Mouse (Mus musculus) CD4-positive, CD25-positive, alpha-beta regulatory T cell, adult 2 months (primary cell): ENCODE results near the gene Gm10188.

Experiments used
- DNase-seq: peaks from one replicate; pipeline ENCODE4 v3.0.0-alpha.2; 2012; ENCODE audit warnings: low read depth, low spot score

Gene Gm10188

DNA sequence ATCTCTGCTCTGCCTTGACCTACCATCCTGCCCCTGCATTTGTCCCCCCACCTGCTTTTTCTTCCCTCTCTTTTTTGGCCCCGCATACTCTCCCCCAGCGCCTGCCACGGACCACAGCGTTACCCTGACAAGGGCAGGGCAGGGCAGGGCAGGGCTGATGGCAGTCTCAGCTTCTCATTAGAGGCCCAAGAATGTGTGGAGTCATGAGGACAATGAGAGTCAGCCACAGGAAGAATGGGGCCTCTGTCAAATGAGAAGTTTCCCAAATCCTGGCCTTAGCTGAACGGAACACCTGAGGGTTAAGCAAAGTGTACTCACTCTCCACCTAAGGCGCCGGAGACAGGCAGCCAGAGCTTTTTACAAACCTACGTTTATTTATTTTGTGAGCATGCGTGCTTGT lies 34.5 kb downstream of the Gm10188 start:
- DNase-seq: no peak

DNA sequence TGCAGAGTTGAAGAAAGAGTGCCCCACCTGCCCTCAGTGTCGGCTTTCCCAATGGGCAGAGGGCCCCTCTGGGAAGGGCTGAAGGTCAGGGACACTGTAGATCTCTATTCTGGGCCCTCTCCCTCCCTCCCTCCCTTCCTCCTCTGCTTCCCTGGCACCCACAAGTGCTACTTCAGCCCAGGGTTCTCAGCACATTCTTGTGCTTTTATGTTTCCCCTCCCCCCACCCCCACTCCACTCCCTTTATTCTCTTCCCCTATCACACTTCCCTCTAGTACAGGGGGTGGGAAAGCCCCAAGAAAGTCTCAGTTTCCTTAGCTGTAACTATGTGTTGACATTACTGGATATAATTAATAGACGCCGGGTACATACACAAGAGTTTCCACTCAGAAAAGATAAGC lies 34.9 kb downstream of the Gm10188 start:
- no peak for DNase-seq

DNA sequence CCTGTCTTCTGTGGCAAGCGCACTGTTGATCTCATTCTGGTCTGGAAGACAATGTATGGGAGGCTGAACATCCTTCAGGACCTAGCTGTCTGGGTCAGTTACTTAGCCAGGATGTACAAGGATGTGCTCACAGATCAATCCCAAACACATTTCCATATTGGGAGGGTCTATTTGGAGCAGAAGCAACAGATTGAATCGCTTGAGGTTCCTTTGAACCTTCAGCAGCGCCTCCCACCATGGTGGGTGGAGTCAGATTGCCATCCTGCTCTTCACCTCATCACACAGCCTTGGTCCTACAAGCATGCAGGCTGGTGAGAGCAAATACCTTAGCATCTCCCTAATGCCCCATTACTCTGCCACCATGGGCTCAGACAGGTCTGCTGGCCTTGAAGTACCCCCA lies 35.8 kb downstream of the Gm10188 start:
- DNase-seq: no peak

DNA sequence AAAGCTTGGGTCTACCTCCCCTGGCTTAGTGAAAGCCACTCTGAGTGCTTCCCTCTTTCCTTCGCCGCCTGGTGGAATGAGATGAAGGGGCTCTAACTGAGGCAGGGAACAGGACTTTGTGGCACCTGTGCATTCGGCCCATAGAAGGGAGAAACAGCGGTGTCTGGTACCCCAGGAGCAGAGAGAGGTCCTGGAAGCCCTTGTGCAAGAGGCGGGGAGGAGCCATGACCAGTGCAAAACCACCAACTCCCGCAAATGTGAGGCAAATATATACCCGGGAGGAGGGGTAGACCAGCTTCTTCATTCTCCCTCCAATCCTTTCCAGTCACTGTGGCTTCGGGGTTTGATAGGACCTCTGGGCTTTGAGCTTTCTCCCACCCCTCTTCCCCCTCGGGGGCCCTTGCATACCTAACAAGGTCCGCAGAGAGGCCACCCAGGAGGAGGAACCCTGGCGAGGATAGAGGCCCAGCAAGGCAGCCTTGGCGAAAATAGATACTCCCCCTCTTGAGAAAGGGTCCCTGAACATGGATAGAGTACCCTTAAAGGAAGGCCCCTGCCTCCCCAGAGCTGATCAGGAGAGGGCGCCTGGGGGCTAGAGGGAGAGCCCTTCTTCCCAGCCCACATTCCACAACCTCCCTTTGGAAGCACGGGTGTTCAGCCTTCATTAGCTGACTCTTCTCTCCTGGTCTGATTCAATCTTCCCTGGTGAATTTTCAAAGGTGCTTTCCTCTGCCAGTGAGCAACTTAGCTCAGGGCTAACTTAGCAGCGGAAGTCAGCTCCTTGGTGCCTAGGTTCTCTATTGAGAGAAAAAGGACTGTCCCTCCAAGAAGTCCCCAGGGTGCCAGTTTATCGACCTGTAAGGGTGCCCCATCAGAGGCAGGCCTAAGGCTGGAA lies 37.5 kb downstream of the Gm10188 start:
- no peak for DNase-seq

DNA sequence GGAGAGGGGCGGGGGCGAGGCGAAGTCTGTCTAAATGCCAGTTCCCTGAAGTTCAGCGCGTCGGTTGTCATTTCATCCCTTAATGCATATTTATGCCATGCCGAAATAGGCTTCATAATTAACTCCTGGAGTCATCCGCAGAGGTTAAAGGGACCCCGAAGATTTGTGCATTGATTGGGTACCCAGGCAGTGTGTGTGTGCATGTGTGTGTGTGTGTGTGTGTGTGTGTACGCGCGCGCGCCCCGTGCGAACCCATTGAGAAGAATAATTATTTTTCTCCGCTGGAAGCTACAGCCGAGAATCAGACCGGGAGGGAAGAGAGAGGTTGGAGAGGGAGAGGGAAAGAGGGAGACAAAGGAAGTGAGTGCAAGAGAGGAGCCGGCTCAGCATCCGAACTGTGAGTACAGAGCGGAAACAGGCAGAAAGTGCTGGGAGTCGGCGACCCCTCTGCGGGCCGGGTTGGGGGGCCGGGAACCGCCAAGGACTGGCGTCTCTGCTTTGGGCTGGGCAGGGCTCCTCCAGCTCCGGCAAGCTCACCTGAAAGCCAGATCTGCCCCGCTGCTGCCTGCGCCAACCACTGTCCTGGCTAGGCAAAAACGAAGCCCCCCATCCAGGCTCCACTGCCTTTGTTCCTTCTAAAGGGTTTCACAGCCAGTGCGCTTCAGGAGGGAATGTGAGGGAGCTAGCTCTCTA lies 38.3 kb downstream of the Gm10188 start, which contains the start of the genes Lemd1 and AC124108.1:
Lemd1 (plus strand) TSS at position 339 of the 693 bp plus-strand sequence.
AC124108.1 (plus strand) TSS at position 365 of the 693 bp plus-strand sequence.
- no peak for DNase-seq

DNA sequence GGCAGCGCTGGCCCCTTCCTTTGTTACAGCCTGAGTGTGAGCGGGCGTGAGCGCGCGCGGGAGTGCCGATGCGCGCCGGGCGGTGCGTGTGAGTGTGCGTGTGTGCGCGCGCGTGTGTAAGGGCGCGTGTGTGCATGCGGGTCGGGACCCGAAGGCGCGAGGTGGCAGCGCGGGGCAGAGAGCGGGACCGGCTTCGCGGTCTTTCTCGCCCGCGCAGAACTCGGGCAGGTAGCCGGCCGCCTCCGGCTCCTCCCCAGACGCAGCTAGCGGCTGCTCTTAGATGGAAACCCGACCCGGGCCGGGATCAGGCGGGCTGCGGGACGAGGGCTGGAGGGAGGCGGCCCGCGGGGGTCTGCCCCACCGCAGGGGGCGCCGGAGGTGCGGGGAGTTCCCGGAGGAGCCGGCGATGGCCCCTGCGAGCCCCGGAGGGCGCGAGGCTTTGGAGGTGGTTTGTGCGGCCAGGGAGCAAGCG lies 38.9 kb downstream of the Gm10188 start:
- no peak for DNase-seq

DNA sequence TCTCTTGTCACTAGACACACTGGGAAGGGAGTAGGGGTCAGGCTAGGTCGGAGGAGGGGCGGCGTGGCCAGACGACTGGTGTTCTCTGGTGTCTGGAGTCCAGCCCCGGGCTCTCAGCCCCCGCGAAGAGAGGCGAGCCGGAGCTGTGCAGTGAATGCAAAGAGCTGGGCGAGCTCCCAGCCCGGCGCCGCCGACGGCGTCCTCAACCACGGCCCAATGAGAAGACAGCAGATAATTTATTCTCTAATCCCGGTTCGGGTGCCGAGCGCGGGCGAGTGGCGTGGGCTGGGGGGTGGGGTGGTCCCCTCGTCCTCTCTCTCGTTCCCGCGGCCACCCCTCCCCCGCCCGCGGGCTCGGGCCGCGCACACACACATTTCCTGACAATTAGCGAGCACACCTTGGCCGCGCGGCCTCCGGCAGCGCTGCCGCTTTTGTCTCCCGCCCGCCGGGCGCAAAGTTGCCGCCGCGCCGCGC lies 39.5 kb downstream of the Gm10188 start:
- no peak for DNase-seq

DNA sequence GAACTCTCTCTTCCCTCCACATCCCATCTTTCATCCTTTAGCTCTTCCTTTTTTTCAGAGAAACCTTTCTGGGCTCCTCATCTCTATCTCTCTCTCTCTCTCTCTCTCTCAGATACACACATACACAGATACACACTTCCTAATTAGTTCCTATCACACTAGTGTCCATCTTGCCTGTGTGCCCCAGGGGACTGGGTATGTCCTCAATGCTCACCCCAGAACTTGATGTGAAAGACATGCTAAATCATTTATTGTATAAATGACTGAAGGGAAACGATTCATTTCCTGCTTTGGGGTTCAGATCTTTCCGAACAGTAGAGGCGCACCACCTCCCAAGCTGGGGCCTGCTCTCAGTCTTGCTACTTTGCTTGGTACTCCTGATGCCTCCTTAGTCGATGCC lies 40.3 kb downstream of the Gm10188 start:
- no peak for DNase-seq

DNA sequence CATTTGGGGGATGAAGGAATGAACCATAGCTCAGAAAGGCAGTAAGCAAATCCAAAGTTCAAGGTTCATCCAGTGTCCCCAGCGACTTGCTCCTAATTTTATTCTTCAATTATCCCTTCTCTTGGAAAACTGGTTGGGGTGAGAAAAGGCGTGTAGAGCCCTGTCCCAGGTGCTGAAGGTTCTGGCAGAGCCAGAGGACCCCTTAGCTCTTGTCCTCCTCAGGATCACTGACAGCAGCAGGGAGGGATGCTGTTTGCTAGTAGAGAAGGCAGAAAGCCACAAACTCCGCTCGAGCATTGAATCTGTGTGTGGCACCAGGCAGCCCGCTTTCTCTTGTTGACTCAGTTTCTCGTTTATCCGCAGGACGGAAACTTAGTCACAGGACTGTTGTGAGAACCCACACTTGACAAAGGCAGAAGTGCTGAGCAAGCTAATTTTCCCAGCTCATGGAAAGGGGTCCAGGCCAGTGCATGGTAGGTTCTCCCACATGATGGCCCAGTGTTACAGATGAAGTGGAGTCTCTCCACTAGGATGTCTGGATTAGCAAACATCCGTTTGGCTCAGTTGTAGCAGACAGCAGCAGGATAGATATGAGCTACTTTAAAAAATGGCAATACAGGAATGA lies 41.0 kb downstream of the Gm10188 start:
- DNase-seq: no peak

DNA sequence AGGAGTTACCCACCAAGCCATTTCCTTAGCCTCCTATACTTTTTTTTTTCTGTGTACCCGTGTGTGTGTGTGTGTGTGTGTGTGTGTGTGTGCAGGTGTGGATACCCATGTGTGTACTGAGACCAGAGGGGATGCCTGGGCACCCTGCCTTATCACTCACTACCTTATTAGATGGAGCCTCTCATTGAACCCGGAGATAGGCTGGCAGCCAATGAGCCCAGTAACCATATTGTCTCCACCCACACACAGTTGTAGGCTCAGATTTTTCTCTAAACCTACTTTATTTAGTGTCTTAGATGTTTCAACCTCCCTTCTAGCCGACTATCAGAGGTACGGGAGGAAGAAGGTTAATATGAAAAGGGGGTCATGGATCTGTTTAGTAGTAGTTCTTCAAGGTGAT lies 43.3 kb downstream of the Gm10188 start:
- no peak for DNase-seq
